Mouse (Mus musculus) megakaryocyte, embryonic 14.5 days (primary cell): ENCODE results near the gene Lama5.

Source experiments
- FLI1 ChIP-seq: IDR thresholded peaks from 2 replicates; pipeline ENCODE4 v1.6.1; 2012; ENCODE audit warnings: low read length, inconsistent platforms, mixed read lengths
- GATA1 ChIP-seq: IDR thresholded peaks from 3 replicates; pipeline ENCODE4 v1.6.1; 2012; ENCODE audit warnings: mixed read lengths, low read length, inconsistent platforms, borderline replicate concordance

- TF ChIP-seq GATA1 (no peak), FLI1 (no peak)
Measured at GRCm38 (mm10) chr2:180270537-180271255, 45.0 kb upstream of the Lama5 start.
